Mouse (Mus musculus) midbrain, postnatal 0 days (tissue): Measurements from ENCODE around the gene Cfap20. TPM values are rescaled to one million over a fixed set of nuclear protein-coding genes. Genes with fewer than 3 reads are reported as not detected.

Experiments used
- ATAC-seq: fragments of 200-750 bp; cut with Nextera tagmentation; 2 replicates; pipeline ENCODE4 v1.8.0; 2017; ENCODE audit warnings: moderate number of reproducible peaks, mild to moderate bottlenecking, moderate TSS enrichment, moderate library complexity; ENCODE audit not compliant: low FRiP score
- DNase-seq: peaks from one replicate; pipeline ENCODE4 v3.0.0-alpha.2; 2015; ENCODE audit warnings: low spot score
- H3K27ac ChIP-seq: fragments of 300-500 bp; sonication (generic); 2 replicates; pipeline ENCODE4 v1.5.1; 2014; ENCODE audit warnings: low read depth, mild to moderate bottlenecking, low read length, mixed read lengths
- H3K27me3 ChIP-seq: fragments of 300-500 bp; sonication (generic); 2 replicates; pipeline ENCODE4 v1.6.1; 2014; ENCODE audit warnings: low read length, control low read depth, mixed read lengths; ENCODE audit not compliant: insufficient read depth
- H3K36me3 ChIP-seq: fragments of 300-500 bp; sonication (generic); 2 replicates; pipeline ENCODE4 v1.6.1; 2014; ENCODE audit warnings: low read length, control low read depth, mixed read lengths; ENCODE audit not compliant: insufficient read depth
- H3K4me1 ChIP-seq: fragments of 300-500 bp; sonication (generic); 2 replicates; pipeline ENCODE4 v1.6.1; 2014; ENCODE audit warnings: mild to moderate bottlenecking, control low read depth, antibody characterized with exemption, low read length, mixed read lengths; ENCODE audit not compliant: insufficient read depth
- H3K4me2 ChIP-seq: fragments of 300-500 bp; sonication (generic); 2 replicates; pipeline ENCODE4 v1.6.1; 2014; ENCODE audit warnings: low read depth, mild to moderate bottlenecking, low read length, mixed read lengths; ENCODE audit not compliant: poor library complexity, severe bottlenecking
- H3K4me3 ChIP-seq: fragments of 300-500 bp; sonication (generic); 2 replicates; pipeline ENCODE4 v1.5.1; 2014; ENCODE audit warnings: low read depth, mild to moderate bottlenecking, low read length, moderate library complexity
- H3K9ac ChIP-seq: fragments of 300-500 bp; sonication (generic); replicated peaks from 2 replicates; pipeline ENCODE4 v1.6.1; 2014; ENCODE audit warnings: mild to moderate bottlenecking, low read length, moderate library complexity, mixed read lengths; ENCODE audit not compliant: poor library complexity, severe bottlenecking
- H3K9me3 ChIP-seq: fragments of 300-500 bp; sonication (generic); 2 replicates; pipeline ENCODE4 v1.6.1; 2016; ENCODE audit warnings: low read length, control low read depth
- CTCF ChIP-seq: IDR thresholded peaks from 2 replicates; pipeline ENCODE4 v1.5.1; 2016; ENCODE audit warnings: antibody characterized with exemption, mild to moderate bottlenecking
- WGBS: fragments of 180-500 bp; shearing (Covaris S2); extraction: QIAGEN DNeasy Blood & Tissue Kit; methylation state at CpG from one replicate; pipeline ENCODE4 v1.1.7; 2014; 5-methylcytosine and 5-hydroxymethylcytosine counted together
- polyA plus RNA-seq: library from polyadenylated mRNA; unstranded; fragments of >200 nt; fragmentation: Nextera tagmentation; extraction: Ambion mirVana; gene quantifications from 2 replicates; pipeline ENCODE4 v1.2.1, GENCODE M21; 2015
- total RNA-seq: library from RNA; depleted of rRNA; stranded (reverse); fragments of >200 nt; gene quantifications from 2 replicates; pipeline ENCODE4 v1.2.3, GENCODE M21; 2014; rRNA removed

Gene Cfap20
- 71.9 and 80.4 TPM in 2 replicates for total RNA-seq
- 119 and 129 TPM in 2 replicates for polyA plus RNA-seq

DNA sequence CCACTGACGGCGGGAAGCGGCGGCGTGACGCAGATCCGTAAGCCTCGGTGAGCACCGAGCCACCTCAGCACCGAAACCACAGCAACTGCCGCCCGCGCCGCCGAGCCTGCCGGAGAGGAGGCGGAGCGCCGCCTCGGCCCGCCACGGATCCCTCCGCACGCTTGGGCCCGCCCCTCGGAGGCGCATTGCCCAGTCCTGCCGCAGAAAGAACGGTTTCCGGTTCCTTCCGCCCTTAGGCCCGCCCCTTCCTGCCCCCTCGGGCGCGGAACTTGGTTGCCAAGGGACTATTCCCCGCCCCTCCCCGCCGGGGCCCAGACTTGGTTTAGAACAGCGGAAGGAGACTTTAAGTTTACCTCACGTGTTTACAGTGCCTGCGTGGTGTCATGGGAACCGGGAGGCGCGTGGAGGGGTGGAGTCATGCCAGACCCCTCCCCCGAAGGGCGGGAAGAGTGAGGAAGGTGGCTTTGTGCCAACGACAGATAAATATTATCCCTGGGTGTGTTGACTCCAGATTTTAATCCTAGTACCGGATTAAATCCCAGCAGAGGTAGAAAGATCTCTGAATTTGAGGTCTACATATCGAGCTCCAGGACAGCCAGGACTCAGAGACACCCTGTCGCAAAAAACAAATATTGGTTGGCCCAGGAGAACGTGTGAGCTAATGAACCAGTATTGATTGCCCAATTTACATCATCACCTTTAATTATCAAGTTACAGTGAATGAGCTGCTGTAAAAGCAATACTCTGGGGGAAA is at the start of gene Cfap20:
TSS of gene Cfap20 (minus strand) at position 184 of the 754 bp plus-strand sequence.
- Histone ChIP-seq H3K27me3 (no peaks in the 10 kb centered on the region), H3K4me1 (peaks cover 16% of the 10 kb centered on the region), H3K9me3 (no peaks in the 10 kb centered on the region), H3K4me2 (peak within 1 kb of the TSS; percentile 80), H3K9ac (peak within 1 kb of the TSS; percentile 80), H3K27ac (peak within 1 kb of the TSS; percentile 90), H3K4me3 (peak within 1 kb of the TSS; percentile 72), H3K36me3 (no peaks in the 10 kb centered on the region)
- ATAC-seq (peak; percentile 96), DNase-seq (peak; percentile 99)
- WGBS: under 1% methylated on average over 34 of the region's 51 CpGs
- no peak for TF ChIP-seq CTCF

DNA sequence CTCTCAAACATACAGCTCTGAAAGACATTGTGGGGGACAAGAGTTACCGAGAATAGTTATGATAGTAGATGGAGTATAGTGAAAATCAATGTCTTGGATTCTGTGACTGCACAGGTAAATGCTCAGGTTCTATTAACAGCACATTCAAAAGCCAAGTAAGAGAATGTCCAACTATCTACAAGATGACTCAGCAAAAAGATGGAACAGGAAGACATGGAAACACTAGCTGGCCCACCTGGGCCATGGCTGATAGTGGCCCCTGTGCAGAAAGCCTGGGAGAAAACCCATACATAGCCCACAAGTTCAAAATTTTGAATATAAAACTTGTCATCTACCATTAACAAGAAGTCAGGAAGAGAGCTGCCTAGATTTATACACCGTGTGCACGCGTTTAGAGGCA is 35.3 kb upstream of the Cfap20 start:
- no peak for TF ChIP-seq CTCF
- ATAC-seq: no peak
- Histone ChIP-seq H3K4me2 (no peak overlapping the region), H3K27me3 (no peaks in the 10 kb centered on the region), H3K36me3 (peaks cover 35% of the 10 kb centered on the region), H3K4me3 (no peak overlapping the region), H3K9me3 (no peaks in the 10 kb centered on the region), H3K9ac (no peak overlapping the region), H3K27ac (no peak overlapping the region), H3K4me1 (no peaks in the 10 kb centered on the region)
- no peak for DNase-seq
- 98% methylated on average over 4 of the region's 4 CpGs for WGBS

DNA sequence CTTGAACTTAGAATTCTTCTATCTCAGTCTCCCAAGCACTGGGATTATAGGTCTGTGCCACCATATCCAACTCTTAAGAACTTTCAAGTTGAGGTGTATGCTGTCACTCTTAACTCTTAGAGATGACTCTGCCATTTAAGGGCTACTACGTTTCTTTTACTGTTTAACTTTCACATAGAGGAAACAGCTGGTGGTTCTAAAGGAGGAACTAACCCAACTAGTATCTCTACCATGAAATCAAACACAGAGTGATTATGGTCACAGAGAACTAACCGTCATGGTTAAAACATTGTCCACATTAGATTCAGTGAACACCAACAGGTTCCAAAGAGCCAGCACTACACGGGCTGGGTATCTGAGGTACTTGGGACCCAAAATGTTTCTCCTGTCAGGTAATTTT is 34.3 kb upstream of the Cfap20 start:
- Histone ChIP-seq H3K9ac (no peak overlapping the region), H3K36me3 (peaks cover 35% of the 10 kb centered on the region), H3K4me2 (no peak overlapping the region), H3K4me1 (no peaks in the 10 kb centered on the region), H3K9me3 (no peaks in the 10 kb centered on the region), H3K27ac (no peak overlapping the region), H3K4me3 (no peak overlapping the region), H3K27me3 (no peaks in the 10 kb centered on the region)
- no peak for DNase-seq
- no peak for TF ChIP-seq CTCF
- 92% methylated on average over 3 of the region's 3 CpGs for WGBS
- ATAC-seq: no peak

DNA sequence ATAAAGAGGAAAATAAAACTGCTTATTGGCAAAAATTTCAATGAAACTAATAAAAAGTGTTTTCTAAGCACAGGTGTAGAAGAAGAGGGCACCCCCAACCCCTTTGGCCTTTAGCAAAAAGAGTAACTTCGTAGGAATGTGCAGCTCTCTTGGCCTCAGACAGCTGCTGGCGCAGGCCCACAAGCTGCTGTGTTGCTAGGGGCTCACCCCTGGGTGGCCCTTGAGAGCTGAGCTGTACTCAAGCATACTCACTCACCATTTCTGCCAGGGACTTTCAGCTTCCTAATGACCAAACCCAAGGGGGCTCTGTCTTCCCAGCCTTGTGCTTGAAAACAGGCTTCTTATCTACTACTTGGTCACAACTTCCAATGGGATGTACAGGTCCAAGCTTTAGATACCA is 31.9 kb upstream of the Cfap20 start:
- Histone ChIP-seq H3K4me3 (no peak overlapping the region), H3K27me3 (no peaks in the 10 kb centered on the region), H3K4me1 (no peaks in the 10 kb centered on the region), H3K9ac (no peak overlapping the region), H3K4me2 (no peak overlapping the region), H3K36me3 (peaks cover 24% of the 10 kb centered on the region), H3K27ac (no peak overlapping the region), H3K9me3 (no peaks in the 10 kb centered on the region)
- 90% methylated on average over 2 of the region's 2 CpGs for WGBS
- no peak for TF ChIP-seq CTCF
- DNase-seq (no peak), ATAC-seq (no peak)

DNA sequence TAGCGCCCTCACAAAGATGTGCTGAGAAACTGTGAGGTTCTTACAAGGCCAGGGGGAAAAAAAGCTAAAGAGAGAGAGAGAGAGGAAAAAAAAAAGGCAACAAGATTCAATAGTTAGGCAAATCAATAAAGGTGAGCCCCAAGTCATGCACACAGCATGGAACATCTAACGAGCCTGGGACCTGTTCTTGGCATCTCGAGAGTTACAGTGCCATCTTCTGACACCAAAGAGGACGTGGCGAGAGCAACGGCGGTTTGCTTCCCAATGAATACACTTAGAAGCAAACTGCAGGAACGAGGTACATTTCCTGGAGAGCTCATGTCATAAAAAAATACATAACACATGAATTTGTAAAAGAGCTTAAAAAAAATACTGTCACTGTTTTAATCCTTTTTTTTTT is 17.8 kb upstream of the Cfap20 start:
- Histone ChIP-seq H3K27me3 (no peaks in the 10 kb centered on the region), H3K4me2 (no peak overlapping the region), H3K27ac (no peak overlapping the region), H3K4me3 (no peak overlapping the region), H3K9ac (no peak overlapping the region), H3K9me3 (no peaks in the 10 kb centered on the region), H3K4me1 (no peaks in the 10 kb centered on the region), H3K36me3 (peaks cover 54% of the 10 kb centered on the region)
- 52% methylated on average over 8 of the region's 8 CpGs for WGBS
- ATAC-seq: no peak
- TF ChIP-seq CTCF: peak; percentile 57
- peak; percentile 54 for DNase-seq

DNA sequence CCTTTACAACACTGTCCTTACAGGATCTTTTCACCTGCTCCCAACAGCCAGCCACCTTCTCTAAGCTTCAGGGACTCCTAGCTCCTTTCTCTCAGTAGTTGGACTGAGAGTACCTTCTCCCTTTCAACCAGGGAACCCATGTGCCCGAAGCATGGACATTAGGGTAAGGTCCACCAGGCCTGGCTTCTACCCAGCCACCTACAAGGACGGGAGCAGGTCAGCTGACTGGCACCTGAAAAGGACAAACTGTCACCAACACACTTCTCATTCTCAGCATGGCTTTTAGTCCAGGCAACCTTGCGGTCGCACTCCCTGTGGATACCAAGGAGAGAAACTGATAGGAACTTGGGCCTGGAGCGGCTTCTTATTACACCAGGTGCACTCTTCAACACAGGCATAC is 15.6 kb upstream of the Cfap20 start:
- Histone ChIP-seq H3K4me2 (no peak overlapping the region), H3K9ac (no peak overlapping the region), H3K27me3 (no peaks in the 10 kb centered on the region), H3K4me1 (no peaks in the 10 kb centered on the region), H3K27ac (no peak overlapping the region), H3K4me3 (no peak overlapping the region), H3K9me3 (no peaks in the 10 kb centered on the region), H3K36me3 (peaks cover 39% of the 10 kb centered on the region)
- no peak for TF ChIP-seq CTCF
- no peak for ATAC-seq
- WGBS: 93% methylated on average over 5 of the region's 5 CpGs
- DNase-seq: no peak
